ENCODE assay signal across 13 mouse cellular contexts in genomic region chr13:34281360-34281759, GRCm38 (mm10).
"Had no signal": no experiment of that assay in that cellular context is flagged by ENCODE, and none has a peak within 500 bp of the region (broad histone marks: within the 10 kb centered on the region; RNA-seq: fewer than 3 reads in every experiment).

No protein-coding gene starts in this region.

- H3K4me3 ChIP-seq: kidney, embryonic 15.5 days; liver, embryonic 13.5 days; midbrain, embryonic 13.5 days had no signal

- H3K4me2 ChIP-seq: kidney, embryonic 15.5 days; liver, embryonic 13.5 days; lung, embryonic 14.5 days; midbrain, embryonic 13.5 days had no signal

- H3K9ac ChIP-seq: kidney, embryonic 15.5 days; liver, embryonic 13.5 days; lung, embryonic 14.5 days; midbrain, embryonic 13.5 days had no signal

- H3K27ac ChIP-seq: kidney, embryonic 15.5 days; liver, embryonic 13.5 days; macrophage; midbrain, embryonic 13.5 days had no signal

- H3K36me3 ChIP-seq: kidney, embryonic 15.5 days had no signal

- H3K27me3 ChIP-seq: kidney, embryonic 15.5 days; liver, embryonic 13.5 days; midbrain, embryonic 13.5 days had no signal

- H3K9me3 ChIP-seq: kidney, embryonic 15.5 days; liver, embryonic 13.5 days; midbrain, embryonic 13.5 days had no signal

- ATAC-seq: lung, postnatal 0 days; midbrain, embryonic 13.5 days; midbrain, embryonic 16.5 days had no signal

- DNase-seq: kidney, adult 11 months; kidney, adult 8-10 months; kidney, postnatal 10 days; kidney, postnatal 36 days; liver, embryonic 13.5 days; lung, embryonic 14.5 days; thymus, adult 18-20 months; thymus, postnatal 36 days had no signal
